Mouse (Mus musculus) MEL (cell line): ENCODE data around the gene Samd8. TPM values are rescaled to one million over a fixed set of nuclear protein-coding genes. Genes with fewer than 3 reads are reported as not detected.

Experiments
- DNase-seq: peaks from one replicate; pipeline ENCODE4 v3.0.0; 2011; ENCODE audit warnings: low read depth, low spot score
- H3K27ac ChIP-seq: 2 replicates; pipeline ENCODE4 v1.5.1; 2012; ENCODE audit warnings: low read depth, mild to moderate bottlenecking, control low read depth, low read length, moderate library complexity; ENCODE audit not compliant: control insufficient read depth
- H3K27me3 ChIP-seq, 2 experiments: fragments of 150-350 bp in 1 of 2; sonication (generic) in 1 of 2; 2 replicates each; pipeline ENCODE4 v1.6.1; 2012; ENCODE audit warnings: low read length in 2 of 2, mild to moderate bottlenecking in 2 of 2, improper control_type of control experiment in 1 of 2, moderate library complexity in 1 of 2; ENCODE audit not compliant: insufficient read depth in 2 of 2, control insufficient read depth in 1 of 2
- H3K36me3 ChIP-seq, 2 experiments: 2 replicates each; pipeline ENCODE4 v1.6.1; 2012 to 2014; ENCODE audit warnings: low read length in 2 of 2, improper control_type of control experiment in 1 of 2, inconsistent platforms in 1 of 2, mild to moderate bottlenecking in 1 of 2; ENCODE audit not compliant: insufficient read depth in 2 of 2, control insufficient read depth in 1 of 2
- H3K4me1 ChIP-seq, 2 experiments: fragments of 150-350 bp in 1 of 2; sonication (generic) in 1 of 2; 2 replicates each; pipeline ENCODE4 v1.6.1; 2012; ENCODE audit warnings: low read length in 2 of 2, improper control_type of control experiment in 1 of 2, mild to moderate bottlenecking in 1 of 2; ENCODE audit not compliant: insufficient read depth in 2 of 2, control insufficient read depth in 1 of 2
- H3K4me3 ChIP-seq, 2 experiments: fragments of 150-350 bp in 1 of 2; sonication (generic) in 1 of 2; 2 replicates each; pipeline ENCODE4 v1.5.1; 2012; ENCODE audit warnings: low read depth in 2 of 2, low read length in 2 of 2, mild to moderate bottlenecking in 2 of 2, moderate library complexity in 2 of 2, control low read depth in 1 of 2, improper control_type of control experiment in 1 of 2; ENCODE audit not compliant: control insufficient read depth in 1 of 2, insufficient read depth in 1 of 2
- H3K79me2 ChIP-seq: 2 replicates; pipeline ENCODE4 v1.6.1; 2012; ENCODE audit warnings: mild to moderate bottlenecking, low read length, moderate library complexity; ENCODE audit not compliant: control insufficient read depth, poor library complexity, insufficient read depth
- H3K9ac ChIP-seq: 2 replicates; pipeline ENCODE4 v1.6.1; 2012; ENCODE audit warnings: low read depth, mild to moderate bottlenecking, control low read depth, low read length, moderate library complexity; ENCODE audit not compliant: control insufficient read depth, poor library complexity, severe bottlenecking
- H3K9me3 ChIP-seq: fragments of 150-350 bp; sonication (generic); replicated peaks from 2 replicates; pipeline ENCODE4 v1.6.1; 2012; ENCODE audit warnings: mild to moderate bottlenecking, low read length, improper control_type of control experiment, moderate library complexity; ENCODE audit not compliant: insufficient read depth
- CHD2 ChIP-seq: IDR thresholded peaks from 2 replicates; pipeline ENCODE4 v1.6.1; 2011; ENCODE audit warnings: low read length, improper control_type of control experiment
- E2F4 ChIP-seq: IDR thresholded peaks from 2 replicates; pipeline ENCODE4 v1.6.1; 2011; ENCODE audit warnings: low read depth, low read length, improper control_type of control experiment, borderline replicate concordance
- ELF1 ChIP-seq: IDR thresholded peaks from 2 replicates; pipeline ENCODE4 v1.6.1; 2014; ENCODE audit warnings: low read depth, mild to moderate bottlenecking, inconsistent platforms, low read length, improper control_type of control experiment, moderate library complexity
- EP300 ChIP-seq, 2 experiments: IDR thresholded peaks; 2 replicates each; pipeline ENCODE4 v1.6.1; 2011; ENCODE audit warnings: improper control_type of control experiment in 2 of 2, low read length in 2 of 2, low read depth in 1 of 2, mild to moderate bottlenecking in 1 of 2
- ETS1 ChIP-seq: IDR thresholded peaks from 2 replicates; pipeline ENCODE4 v1.6.1; 2012; ENCODE audit warnings: low read depth, mild to moderate bottlenecking, inconsistent platforms, low read length, improper control_type of control experiment, moderate library complexity
- GATA1 ChIP-seq: IDR thresholded peaks from 2 replicates; pipeline ENCODE4 v1.6.1; 2011; ENCODE audit warnings: low read depth, low read length, improper control_type of control experiment
- HCFC1 ChIP-seq: IDR thresholded peaks from 2 replicates; pipeline ENCODE4 v1.6.1; 2012; ENCODE audit warnings: low read depth, mild to moderate bottlenecking, inconsistent platforms, low read length, improper control_type of control experiment, moderate library complexity
- JUND ChIP-seq: IDR thresholded peaks from 2 replicates; pipeline ENCODE4 v1.6.1; 2011; ENCODE audit warnings: low read depth, mild to moderate bottlenecking, improper control_type of control experiment, low read length
- KAT2A ChIP-seq: conservative IDR thresholded peaks from 2 replicates; pipeline ENCODE4 v1.6.1; 2012; ENCODE audit warnings: low read depth, low read length, improper control_type of control experiment, inconsistent platforms
- MAX ChIP-seq: IDR thresholded peaks from 2 replicates; pipeline ENCODE4 v1.6.1; 2011; ENCODE audit warnings: low read length, improper control_type of control experiment
- MAZ ChIP-seq: IDR thresholded peaks from 2 replicates; pipeline ENCODE4 v1.6.1; 2012; ENCODE audit warnings: low read depth, mild to moderate bottlenecking, inconsistent platforms, low read length, improper control_type of control experiment
- MYB ChIP-seq: IDR thresholded peaks from 2 replicates; pipeline ENCODE4 v1.6.1; 2011; ENCODE audit warnings: mild to moderate bottlenecking, low read depth, low read length, improper control_type of control experiment
- MYC ChIP-seq: IDR thresholded peaks from 2 replicates; pipeline ENCODE4 v1.6.1; 2011; ENCODE audit warnings: low read depth, mild to moderate bottlenecking, low read length, improper control_type of control experiment, moderate library complexity
- NELFE ChIP-seq: IDR thresholded peaks from 2 replicates; pipeline ENCODE4 v1.6.1; 2011; ENCODE audit warnings: low read depth, low read length, improper control_type of control experiment
- NRF1 ChIP-seq: IDR thresholded peaks from 2 replicates; pipeline ENCODE4 v1.6.1; 2014; ENCODE audit warnings: low read depth, mild to moderate bottlenecking, inconsistent platforms, low read length, improper control_type of control experiment, moderate library complexity; ENCODE audit not compliant: poor library complexity, insufficient read depth, severe bottlenecking
- POLR2A ChIP-seq, 2 experiments: IDR thresholded peaks; 2 replicates each; pipeline ENCODE4 v1.6.1; 2011 to 2012; ENCODE audit warnings: low read length in 2 of 2, mild to moderate bottlenecking in 2 of 2, control low read depth in 1 of 2, improper control_type of control experiment in 1 of 2, low read depth in 1 of 2, moderate library complexity in 1 of 2; ENCODE audit not compliant: control insufficient read depth in 1 of 2, insufficient read depth in 1 of 2, poor library complexity in 1 of 2
- RAD21 ChIP-seq: IDR thresholded peaks from 2 replicates; pipeline ENCODE4 v1.6.1; 2011; ENCODE audit warnings: mild to moderate bottlenecking, low read depth, low read length, improper control_type of control experiment
- SIN3A ChIP-seq: IDR thresholded peaks from 2 replicates; pipeline ENCODE4 v1.6.1; 2012; ENCODE audit warnings: low read length, improper control_type of control experiment, inconsistent platforms
- SMC3 ChIP-seq: IDR thresholded peaks from 2 replicates; pipeline ENCODE4 v1.6.1; 2011; ENCODE audit warnings: low read depth, low read length, improper control_type of control experiment
- TAL1 ChIP-seq: IDR thresholded peaks from 2 replicates; pipeline ENCODE4 v1.6.1; 2012; ENCODE audit warnings: mild to moderate bottlenecking, inconsistent platforms, low read length, moderate library complexity, mixed read lengths
- TBP ChIP-seq: IDR thresholded peaks from 2 replicates; pipeline ENCODE4 v1.8.0; 2011; ENCODE audit warnings: low read depth, low read length, improper control_type of control experiment
- TCF12 ChIP-seq: IDR thresholded peaks from 2 replicates; pipeline ENCODE4 v1.6.1; 2014; ENCODE audit warnings: low read depth, mild to moderate bottlenecking, inconsistent platforms, low read length, improper control_type of control experiment, moderate library complexity
- ZNF384 ChIP-seq: IDR thresholded peaks from 2 replicates; pipeline ENCODE4 v1.6.1; 2012; ENCODE audit warnings: low read depth, mild to moderate bottlenecking, inconsistent platforms, low read length, improper control_type of control experiment
- polyA plus RNA-seq, 2 experiments: library from polyadenylated mRNA; stranded (reverse) in 1 of 2; unstranded in 1 of 2; fragments of >175 nt in 1 of 2; fragments of >200 nt in 1 of 2; gene quantifications; 2 replicates each; pipeline versions ENCODE4 v1.2.1 to v1.2.4; 2012; ENCODE audit warnings: low replicate concordance in 2 of 2, low read depth in 1 of 2; ENCODE audit not compliant: insufficient read length in 2 of 2, insufficient read depth in 1 of 2, missing spikeins in 1 of 2
- total RNA-seq: library from RNA; depleted of rRNA; stranded (reverse); fragments of 300-350 nt; gene quantifications from 2 replicates; pipeline ENCODE4 v1.2.3, GENCODE M21; 2012

Samd8 gene
- total and polyA plus RNA-seq, 3 experiments = 5.8 to 6.8 TPM; not detected in 1

DNA sequence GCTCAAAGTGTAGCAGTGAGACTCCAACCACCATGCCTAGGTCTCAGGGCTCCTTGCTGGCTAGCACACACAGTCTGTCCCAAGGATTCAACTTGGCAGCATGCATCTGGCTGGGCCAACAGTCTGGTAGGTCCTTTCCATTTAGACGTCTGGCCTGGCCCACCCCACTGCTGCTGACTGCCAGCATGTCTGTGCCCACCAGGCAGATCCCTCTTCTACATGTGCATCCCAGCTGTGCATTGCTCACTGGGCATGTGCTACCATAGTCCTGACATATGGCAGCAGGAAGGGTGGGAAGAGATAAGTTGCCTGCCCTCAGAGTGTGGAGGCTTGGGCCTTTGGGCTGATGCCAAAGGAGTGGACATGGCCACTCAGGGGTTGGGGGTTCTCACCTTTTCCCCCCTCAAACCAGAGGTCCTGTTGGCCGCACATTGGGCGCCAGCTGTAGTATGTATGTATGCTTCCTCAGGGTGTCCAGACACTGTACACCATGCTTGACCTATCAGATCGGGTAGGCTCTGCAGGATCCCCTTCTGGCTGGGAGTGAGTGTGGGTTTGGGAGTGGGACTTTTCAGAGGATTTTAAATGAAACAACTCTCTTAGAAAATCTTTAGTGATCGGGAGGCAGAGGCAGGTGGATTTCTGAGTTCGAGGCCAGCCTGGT, 52.3 kb downstream of the Samd8 start:
- H3K27me3 ChIP-seq = no peaks in the 10 kb centered on the region
- no peak for DNase-seq
- peaks cover 5 to 24% of the 10 kb centered on the region in 2 experiments; a peak in 3 of 4 replicates for H3K4me1 ChIP-seq
- no peaks in the 10 kb centered on the region for H3K79me2 ChIP-seq
- H3K9me3 ChIP-seq = no peaks in the 10 kb centered on the region
- TF ChIP-seq NRF1 = no peak
- no peak for TF ChIP-seq TBP
- TF ChIP-seq MAX = no peak
- H3K36me3 ChIP-seq = peaks cover 0 to 21% of the 10 kb centered on the region in 2 experiments; a peak in 2 of 4 replicates
- H3K9ac ChIP-seq = no peak overlapping the region
- no peak overlapping the region for H3K4me3 ChIP-seq
- H3K27ac ChIP-seq = no peak overlapping the region

- DNase-seq = no peak
- TF ChIP-seq SIN3A (no peak), CHD2 (no peak), MYC (no peak), NRF1 (no peak), ELF1 (no peak), KAT2A (no peak), TAL1 (no peak), E2F4 (no peak), NELFE (no peak)
These were observed 55.9 kb downstream of the Samd8 start for GRCm38 (mm10) chr14:21806203-21806602.

GRCm38 (mm10) chr14:21806631-21807160, 56.4 kb downstream of the Samd8 start:
- H3K9ac ChIP-seq = peak overlapping the region; percentile 43; the same call in 1 of the 2 replicates
- no peak overlapping the region for H3K4me3 ChIP-seq
- peak; percentile 90 for DNase-seq
- TF ChIP-seq TBP (peak; percentile 82), TCF12 (peak; percentile 48; the same call in 1 of the 2 replicates), MAZ (0 out of 2 replicates have a peak, but pooled peaks have one; percentile 56), ELF1 (peak; percentile 65), HCFC1 (peak; percentile 65), ZNF384 (no peak), TAL1 (peak; percentile 50), EP300 (IDR thresholded peaks at IDR 0.05; ENCODE audit: low read depth in 1 of 2, low read length in 2 of 2) (peak; percentile 79 to 85), ETS1 (peak; percentile 61; the same call in 1 of the 2 replicates), NELFE (0 out of 2 replicates have a peak, but pooled peaks have one; percentile 5), JUND (0 out of 2 replicates have a peak, but pooled peaks have one; percentile 41), POLR2A (IDR thresholded peaks at IDR 0.05; ENCODE audit: control insufficient read depth in 1 of 2, insufficient read depth in 1 of 2, low read depth in 1 of 2, low read length in 2 of 2, poor library complexity in 1 of 2) (0 out of 4 replicates have a peak, but pooled peaks have one; percentile 8 to 17), SMC3 (no peak), GATA1 (peak; percentile 64), RAD21 (no peak), MYB (peak; percentile 43; the same call in 1 of the 2 replicates)
- H3K36me3 ChIP-seq = peaks cover 0 to 29% of the 10 kb centered on the region in 2 experiments; a peak in 2 of 4 replicates
- peak overlapping the region; percentile 83 for H3K27ac ChIP-seq
- H3K9me3 ChIP-seq = no peaks in the 10 kb centered on the region
- no peaks in the 10 kb centered on the region for H3K79me2 ChIP-seq
- no peaks in the 10 kb centered on the region for H3K27me3 ChIP-seq
- H3K4me1 ChIP-seq = peaks cover 9 to 39% of the 10 kb centered on the region in 2 experiments

More at GRCm38 (mm10) chr14:21806203-21806602, 55.9 kb downstream of the Samd8 start:
- Histone ChIP-seq H3K27me3 (no peaks in the 10 kb centered on the region), H3K79me2 (no peaks in the 10 kb centered on the region), H3K4me1 (peaks cover 5 to 35% of the 10 kb centered on the region in 2 experiments; a peak in 3 of 4 replicates), H3K9ac (no peak overlapping the region), H3K9me3 (no peaks in the 10 kb centered on the region), H3K4me3 (no peak overlapping the region), H3K27ac (peak overlapping the region; percentile 83), H3K36me3 (peaks cover 0 to 26% of the 10 kb centered on the region in 2 experiments; a peak in 2 of 4 replicates)
